Mouse (Mus musculus): ENCODE data around the gene Tcf20. TPM values are rescaled to one million over a fixed set of nuclear protein-coding genes. Genes with fewer than 3 reads are reported as not detected.

The Tcf20 gene
- total and polyA plus RNA-seq, 3 experiments, result 24.2 to 146 (median 128) TPM

DNA sequence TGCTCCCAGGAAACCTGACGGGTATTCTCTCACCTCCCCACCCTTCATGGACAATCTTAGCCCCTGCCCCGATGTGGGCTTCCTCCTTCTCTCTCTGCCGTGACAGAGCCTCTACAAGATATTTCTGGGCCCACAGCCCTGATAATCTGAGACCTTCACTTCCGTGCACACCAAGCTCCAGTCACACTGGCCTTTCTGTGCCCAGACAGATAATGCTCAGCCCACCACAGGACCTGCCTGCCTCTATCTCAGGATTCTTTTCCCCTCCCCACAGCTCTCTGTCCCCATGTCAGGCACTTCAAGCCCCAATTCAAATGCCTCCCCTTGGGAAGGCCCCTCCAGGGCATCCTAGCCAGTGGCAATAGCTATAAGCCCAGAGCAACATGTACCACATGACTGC lies 31.0 kb downstream of the Tcf20 start:
- no peak for DNase-seq (ENCODE audit: low spot score)
- H3K27me3 ChIP-seq (ENCODE audit: insufficient read depth, low read length), result peaks cover 60% of the 10 kb centered on the region
- no peaks in the 10 kb centered on the region for H3K9me3 ChIP-seq (replicated peaks)
- H3K4me1 ChIP-seq (ENCODE audit: insufficient read depth, low read depth, low read length), result no peaks in the 10 kb centered on the region
- no peak overlapping the region for H3K4me3 ChIP-seq (ENCODE audit: low read depth, low read length)
- no peaks in the 10 kb centered on the region for H3K36me3 ChIP-seq (replicated peaks)
- no peak for ATAC-seq (ENCODE audit: extremely low read depth, insufficient number of reproducible peaks, low FRiP score, poor library complexity, severe bottlenecking)
- no peak for TF ChIP-seq POLR2AphosphoS5 (IDR thresholded peaks at IDR 0.05; ENCODE audit: insufficient replicate concordance, low read depth, low read length)
- TF ChIP-seq GATA1 (IDR thresholded peaks at IDR 0.05; ENCODE audit: borderline replicate concordance, low read length), result no peak
- TF ChIP-seq CTCF (IDR thresholded peaks at IDR 0.05; ENCODE audit: low read depth, low read length), result no peak
- no peak for TF ChIP-seq GATA2 (IDR thresholded peaks at IDR 0.05; ENCODE audit: borderline replicate concordance, low read depth, low read length)
- no peak for TF ChIP-seq TAL1 (conservative IDR thresholded peaks at IDR 0.05; ENCODE audit: low read depth, low read length)

DNA sequence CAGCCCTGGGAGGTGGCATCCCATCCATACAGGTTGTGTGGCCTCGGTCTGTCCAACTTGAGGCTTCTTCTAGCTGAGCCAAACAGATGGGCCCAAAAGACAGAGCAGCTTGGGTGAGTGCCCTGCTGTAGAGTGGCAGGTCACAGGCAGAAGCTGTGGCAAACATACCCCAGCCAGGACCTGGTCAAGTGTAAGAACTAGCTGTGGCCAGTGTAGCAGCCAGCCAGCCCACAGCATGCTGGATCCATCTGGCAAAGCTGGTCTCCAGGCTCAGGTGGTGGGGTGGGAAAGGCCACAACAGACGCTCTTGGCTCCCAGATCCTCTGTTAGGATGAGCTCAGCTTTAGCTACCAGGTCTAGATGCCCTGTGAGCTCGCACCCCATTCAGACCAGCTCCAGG lies 31.4 kb downstream of the Tcf20 start:
- Histone ChIP-seq H3K36me3 (replicated peaks) (no peaks in the 10 kb centered on the region), H3K4me1 (ENCODE audit: insufficient read depth, low read depth, low read length) (no peaks in the 10 kb centered on the region), H3K4me3 (ENCODE audit: low read depth, low read length) (no peak overlapping the region), H3K9me3 (replicated peaks) (no peaks in the 10 kb centered on the region), H3K27me3 (ENCODE audit: insufficient read depth, low read length) (peaks cover 59% of the 10 kb centered on the region)
- ATAC-seq (ENCODE audit: extremely low read depth, insufficient number of reproducible peaks, low FRiP score, poor library complexity, severe bottlenecking) (no peak), DNase-seq (ENCODE audit: low spot score) (no peak)
- TF ChIP-seq TAL1 (conservative IDR thresholded peaks at IDR 0.05; ENCODE audit: low read depth, low read length) (no peak), CTCF (IDR thresholded peaks at IDR 0.05; ENCODE audit: low read depth, low read length) (no peak), GATA1 (IDR thresholded peaks at IDR 0.05; ENCODE audit: borderline replicate concordance, low read length) (no peak), POLR2AphosphoS5 (IDR thresholded peaks at IDR 0.05; ENCODE audit: insufficient replicate concordance, low read depth, low read length) (no peak), GATA2 (IDR thresholded peaks at IDR 0.05; ENCODE audit: borderline replicate concordance, low read depth, low read length) (no peak)

DNA sequence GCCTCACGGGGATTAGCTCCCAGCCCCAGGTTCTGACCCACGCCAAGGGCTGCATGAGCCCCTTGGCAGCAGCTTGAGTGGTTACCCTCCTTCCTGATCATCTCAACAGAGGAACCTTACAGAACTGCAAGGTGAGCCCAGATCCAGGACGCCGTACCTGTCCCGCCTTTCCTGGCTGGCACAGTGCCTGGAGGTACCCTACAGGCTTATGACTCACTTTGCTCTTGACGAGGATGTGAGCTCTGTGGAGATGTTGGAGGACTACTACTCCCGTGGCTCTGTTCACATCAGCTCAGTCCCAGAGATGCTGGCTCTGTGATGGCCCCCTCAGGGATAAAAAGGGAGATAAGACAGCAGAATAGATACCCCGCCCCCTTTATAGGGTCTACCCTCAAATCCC lies 32.4 kb downstream of the Tcf20 start:
- H3K4me3 ChIP-seq (ENCODE audit: low read depth, low read length), result no peak overlapping the region
- no peak for DNase-seq (ENCODE audit: low spot score)
- TF ChIP-seq GATA1 (IDR thresholded peaks at IDR 0.05; ENCODE audit: borderline replicate concordance, low read length) (no peak), TAL1 (conservative IDR thresholded peaks at IDR 0.05; ENCODE audit: low read depth, low read length) (no peak), CTCF (IDR thresholded peaks at IDR 0.05; ENCODE audit: low read depth, low read length) (no peak), GATA2 (IDR thresholded peaks at IDR 0.05; ENCODE audit: borderline replicate concordance, low read depth, low read length) (no peak), POLR2AphosphoS5 (IDR thresholded peaks at IDR 0.05; ENCODE audit: insufficient replicate concordance, low read depth, low read length) (no peak)
- no peaks in the 10 kb centered on the region for H3K36me3 ChIP-seq (replicated peaks)
- no peaks in the 10 kb centered on the region for H3K4me1 ChIP-seq (ENCODE audit: insufficient read depth, low read depth, low read length)
- peaks cover 60% of the 10 kb centered on the region for H3K27me3 ChIP-seq (ENCODE audit: insufficient read depth, low read length)
- ATAC-seq (ENCODE audit: extremely low read depth, insufficient number of reproducible peaks, low FRiP score, poor library complexity, severe bottlenecking), result no peak
- H3K9me3 ChIP-seq (replicated peaks), result no peaks in the 10 kb centered on the region

DNA sequence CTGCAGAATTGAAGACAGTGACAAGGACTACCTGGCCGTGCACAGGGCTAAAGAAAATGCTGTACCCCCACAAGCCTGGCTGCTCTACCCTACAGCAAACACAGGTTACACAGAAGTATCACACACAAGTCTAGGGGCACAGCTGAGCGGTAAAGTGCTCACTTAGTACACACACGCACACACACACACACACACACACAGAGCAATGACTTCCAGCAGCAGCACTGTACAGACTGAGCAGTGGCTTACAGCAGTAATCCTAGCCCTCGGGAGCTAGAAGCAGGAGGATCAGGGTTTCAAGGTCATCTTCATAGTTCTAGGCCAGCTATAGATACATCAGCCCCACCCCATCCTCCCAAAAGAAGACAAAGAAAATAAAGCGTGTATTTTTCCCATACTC lies 33.6 kb downstream of the Tcf20 start:
- DNase-seq (ENCODE audit: low spot score) (no peak), ATAC-seq (ENCODE audit: extremely low read depth, insufficient number of reproducible peaks, low FRiP score, poor library complexity, severe bottlenecking) (no peak)
- Histone ChIP-seq H3K9me3 (replicated peaks) (no peaks in the 10 kb centered on the region), H3K27me3 (ENCODE audit: insufficient read depth, low read length) (peaks cover 61% of the 10 kb centered on the region), H3K36me3 (replicated peaks) (no peaks in the 10 kb centered on the region), H3K4me1 (ENCODE audit: insufficient read depth, low read depth, low read length) (no peaks in the 10 kb centered on the region), H3K4me3 (ENCODE audit: low read depth, low read length) (no peak overlapping the region)
- TF ChIP-seq GATA2 (IDR thresholded peaks at IDR 0.05; ENCODE audit: borderline replicate concordance, low read depth, low read length) (no peak), CTCF (IDR thresholded peaks at IDR 0.05; ENCODE audit: low read depth, low read length) (no peak), TAL1 (conservative IDR thresholded peaks at IDR 0.05; ENCODE audit: low read depth, low read length) (no peak), POLR2AphosphoS5 (IDR thresholded peaks at IDR 0.05; ENCODE audit: insufficient replicate concordance, low read depth, low read length) (no peak), GATA1 (IDR thresholded peaks at IDR 0.05; ENCODE audit: borderline replicate concordance, low read length) (no peak)

DNA sequence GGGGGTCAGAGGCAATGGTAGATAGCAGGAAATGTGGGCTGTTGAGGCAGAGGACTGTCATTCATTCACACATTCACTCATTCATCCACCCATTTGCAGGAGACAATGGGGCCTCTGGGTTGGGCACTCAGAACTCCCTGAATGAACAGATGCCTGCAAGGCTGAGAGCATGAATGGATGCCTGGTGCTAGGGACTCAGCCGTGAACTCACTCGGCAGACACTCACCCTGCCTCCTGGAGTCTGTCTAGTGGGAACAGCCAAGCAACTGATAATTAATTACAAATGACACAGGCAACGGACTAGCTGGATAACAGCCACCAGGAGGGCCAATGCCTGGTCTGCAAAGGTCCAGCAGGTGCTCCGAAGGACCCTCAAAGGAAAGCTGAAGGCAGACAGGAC lies 34.6 kb downstream of the Tcf20 start:
- ATAC-seq (ENCODE audit: extremely low read depth, insufficient number of reproducible peaks, low FRiP score, poor library complexity, severe bottlenecking) (no peak), DNase-seq (ENCODE audit: low spot score) (no peak)
- Histone ChIP-seq H3K4me1 (ENCODE audit: insufficient read depth, low read depth, low read length) (no peaks in the 10 kb centered on the region), H3K27me3 (ENCODE audit: insufficient read depth, low read length) (peaks cover 61% of the 10 kb centered on the region), H3K9me3 (replicated peaks) (no peaks in the 10 kb centered on the region), H3K4me3 (ENCODE audit: low read depth, low read length) (no peak overlapping the region), H3K36me3 (replicated peaks) (no peaks in the 10 kb centered on the region)
- TF ChIP-seq GATA2 (IDR thresholded peaks at IDR 0.05; ENCODE audit: borderline replicate concordance, low read depth, low read length) (no peak), POLR2AphosphoS5 (IDR thresholded peaks at IDR 0.05; ENCODE audit: insufficient replicate concordance, low read depth, low read length) (no peak), GATA1 (IDR thresholded peaks at IDR 0.05; ENCODE audit: borderline replicate concordance, low read length) (no peak), CTCF (IDR thresholded peaks at IDR 0.05; ENCODE audit: low read depth, low read length) (no peak), TAL1 (conservative IDR thresholded peaks at IDR 0.05; ENCODE audit: low read depth, low read length) (no peak)

DNA sequence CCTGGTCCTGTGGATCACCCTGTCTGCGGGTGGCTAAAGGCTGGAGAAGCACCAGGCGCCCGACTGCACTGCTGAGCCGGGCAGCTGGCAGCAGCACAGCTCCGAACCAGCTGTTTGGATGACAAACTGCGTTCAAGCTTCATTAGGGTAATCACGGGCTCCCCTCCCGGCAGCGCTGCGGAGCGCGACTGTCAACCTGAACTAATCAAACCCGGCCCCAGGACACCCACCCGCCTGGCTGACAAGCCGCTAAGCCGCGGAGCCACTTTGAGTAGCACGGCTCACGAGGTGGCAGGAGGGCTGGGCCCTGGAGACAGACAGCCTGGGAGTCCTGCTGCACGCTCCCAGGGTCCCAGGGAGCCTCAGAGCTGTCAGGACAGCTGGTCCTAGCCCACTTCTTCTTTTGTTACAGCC lies 35.4 kb downstream of the Tcf20 start:
- H3K4me3 ChIP-seq (ENCODE audit: low read depth, low read length), result no peak overlapping the region
- peaks cover 56% of the 10 kb centered on the region for H3K27me3 ChIP-seq (ENCODE audit: insufficient read depth, low read length)
- no peaks in the 10 kb centered on the region for H3K4me1 ChIP-seq (ENCODE audit: insufficient read depth, low read depth, low read length)
- H3K36me3 ChIP-seq (replicated peaks), result no peaks in the 10 kb centered on the region
- no peak for DNase-seq (ENCODE audit: low spot score)
- TF ChIP-seq GATA2 (IDR thresholded peaks at IDR 0.05; ENCODE audit: borderline replicate concordance, low read depth, low read length), result no peak
- TF ChIP-seq TAL1 (conservative IDR thresholded peaks at IDR 0.05; ENCODE audit: low read depth, low read length), result no peak
- ATAC-seq (ENCODE audit: extremely low read depth, insufficient number of reproducible peaks, low FRiP score, poor library complexity, severe bottlenecking), result no peak
- H3K9me3 ChIP-seq (replicated peaks), result no peaks in the 10 kb centered on the region

DNA sequence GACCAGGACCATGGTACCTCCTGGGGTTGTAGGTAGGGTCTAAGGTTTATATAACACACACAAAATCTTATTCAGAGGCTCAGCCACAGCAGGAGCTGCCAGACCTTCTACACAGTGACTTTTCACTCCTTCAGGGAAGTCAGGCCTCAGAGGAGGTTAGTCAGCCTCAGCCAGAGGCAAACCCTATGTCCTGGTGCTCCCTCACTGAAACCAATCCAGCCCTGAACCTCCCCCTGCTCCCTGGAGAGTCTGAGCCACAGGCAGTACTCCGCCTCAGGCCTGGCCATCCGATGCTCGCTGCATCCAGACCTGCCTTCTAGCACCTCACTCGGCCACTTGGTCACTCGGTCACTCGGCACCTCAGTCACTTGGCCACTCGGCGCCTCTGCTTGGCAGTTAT lies 37.4 kb downstream of the Tcf20 start:
- peaks cover 44% of the 10 kb centered on the region for H3K27me3 ChIP-seq (ENCODE audit: insufficient read depth, low read length)
- TF ChIP-seq POLR2AphosphoS5 (IDR thresholded peaks at IDR 0.05; ENCODE audit: insufficient replicate concordance, low read depth, low read length) (no peak), TAL1 (conservative IDR thresholded peaks at IDR 0.05; ENCODE audit: low read depth, low read length) (no peak), CTCF (IDR thresholded peaks at IDR 0.05; ENCODE audit: low read depth, low read length) (no peak), GATA1 (IDR thresholded peaks at IDR 0.05; ENCODE audit: borderline replicate concordance, low read length) (no peak), GATA2 (IDR thresholded peaks at IDR 0.05; ENCODE audit: borderline replicate concordance, low read depth, low read length) (no peak)
- H3K36me3 ChIP-seq (replicated peaks), result no peaks in the 10 kb centered on the region
- no peaks in the 10 kb centered on the region for H3K9me3 ChIP-seq (replicated peaks)
- H3K4me3 ChIP-seq (ENCODE audit: low read depth, low read length), result no peak overlapping the region
- ATAC-seq (ENCODE audit: extremely low read depth, insufficient number of reproducible peaks, low FRiP score, poor library complexity, severe bottlenecking) (no peak), DNase-seq (ENCODE audit: low spot score) (no peak)
- no peaks in the 10 kb centered on the region for H3K4me1 ChIP-seq (ENCODE audit: insufficient read depth, low read depth, low read length)
